Mouse (Mus musculus) left cerebral cortex, postnatal 36 days (tissue): ENCODE data around the gene Rab36. TPM values are rescaled to one million over a fixed set of nuclear protein-coding genes. Genes with fewer than 3 reads are reported as not detected.

Experiments
- total RNA-seq, 2 experiments: library from RNA; stranded (reverse); gene quantifications; 2 replicates each; pipeline ENCODE4 v1.2.3; 2021

Rab36 gene
- total RNA-seq, 2 experiments from 2014 or later: 29.0 to 38.5 TPM

Other genes with a start within 250 kb of the Rab36 start
- gene Gnaz, start 69.9 kb upstream of the Rab36 start, total RNA-seq: 100 to 1,000 TPM; 120 to 122 TPM
- under 1 TPM; 0.32 to 0.35 TPM for gene Rsph14, start 4.5 kb upstream of the Rab36 start, total RNA-seq
- gene Bcr, start 23.5 kb downstream of the Rab36 start, total RNA-seq: 100 to 1,000 TPM in 1 of 2 experiments, 10 to 100 TPM in 1; 89.8 to 116 TPM
- 10 to 100 TPM; 40.2 to 40.3 TPM for gene Specc1l, start 175.0 kb downstream of the Rab36 start, total RNA-seq